Mouse (Mus musculus) bone marrow, adult 2 months (tissue): ENCODE results near the gene Tubg1. TPM values are rescaled to one million over a fixed set of nuclear protein-coding genes. Genes with fewer than 3 reads are reported as not detected.

Experiments
- H3K27ac ChIP-seq: fragments of 200-500 bp; 2 replicates; pipeline ENCODE4 v1.5.1; 2012; ENCODE audit warnings: low read depth, mild to moderate bottlenecking, control low read depth, inconsistent platforms, low read length; ENCODE audit not compliant: control insufficient read depth, poor library complexity, insufficient read depth
- H3K4me1 ChIP-seq: fragments of 200-500 bp; 2 replicates; pipeline ENCODE4 v1.6.1; 2011; ENCODE audit warnings: low read length; ENCODE audit not compliant: control insufficient read depth, insufficient read depth
- H3K4me3 ChIP-seq: fragments of 200-500 bp; replicated peaks from 2 replicates; pipeline ENCODE3; 2011; ENCODE audit warnings: mild to moderate bottlenecking, low read depth, low read length, control low read depth; ENCODE audit not compliant: control insufficient read depth
- CTCF ChIP-seq: fragments of 200-500 bp; IDR thresholded peaks from 2 replicates; pipeline ENCODE4 v1.5.1; 2011; ENCODE audit warnings: low read length, control low read depth; ENCODE audit not compliant: control insufficient read depth, insufficient read depth
- POLR2A ChIP-seq: fragments of 200-500 bp; IDR thresholded peaks from 2 replicates; pipeline ENCODE4 v1.6.1; 2011; ENCODE audit warnings: low read depth, mild to moderate bottlenecking, control low read depth, low read length, borderline replicate concordance; ENCODE audit not compliant: control insufficient read depth
- WGBS: fragments of 180-500 bp; shearing (Covaris S2); methylation state at CpG from one replicate; pipeline ENCODE4 v1.1.7; 2018; 5-methylcytosine and 5-hydroxymethylcytosine counted together
- polyA plus RNA-seq: library from polyadenylated mRNA; stranded (reverse); fragments of >200 nt; gene quantifications from 2 replicates; pipeline ENCODE4 v1.2.4, GENCODE M21; 2011; ENCODE audit warnings: low replicate concordance; ENCODE audit not compliant: missing spikeins, insufficient read depth, insufficient read length

The Tubg1 gene
- 12.3 and 16.4 TPM in 2 replicates for polyA plus RNA-seq

DNA sequence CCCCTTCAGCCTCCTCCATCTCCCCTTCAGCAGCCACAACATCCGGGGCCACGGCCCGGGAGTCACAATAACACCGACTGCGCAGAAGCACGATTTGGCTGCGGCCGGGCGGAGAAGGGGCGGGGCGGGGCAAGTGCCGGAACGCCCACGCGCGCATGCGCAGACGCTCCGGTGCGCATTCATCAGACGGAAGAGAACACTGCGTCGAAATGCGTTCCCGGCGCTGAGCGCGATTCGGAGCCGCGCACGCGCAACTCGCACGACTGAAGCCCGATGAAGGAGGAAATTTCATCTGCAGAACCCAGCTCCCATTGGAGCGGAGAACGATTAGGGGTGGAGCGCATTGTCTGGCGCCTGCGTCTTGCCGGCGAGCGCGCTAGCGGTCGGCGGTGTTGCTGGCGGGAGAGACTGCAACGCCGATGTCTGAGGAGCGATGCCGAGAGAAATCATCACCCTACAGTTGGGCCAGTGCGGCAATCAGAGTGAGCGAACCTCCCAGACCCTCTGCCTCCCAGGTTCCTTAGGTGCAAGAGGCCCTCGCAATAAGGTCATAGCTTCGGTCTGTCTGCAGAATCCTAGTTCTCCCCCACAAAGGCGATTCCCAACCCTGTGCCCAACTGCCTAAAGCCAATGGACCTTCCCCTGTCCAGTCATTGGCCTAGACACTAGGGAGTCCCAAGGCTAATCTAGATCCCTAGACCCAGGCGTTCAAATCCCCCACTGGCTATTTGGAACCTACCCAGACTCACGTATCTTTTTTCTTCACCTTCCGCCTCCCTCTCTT, at the start of gene Tubg1, which contains the start of gene Retreg3:
TSS of gene Tubg1 (plus strand) at position 178 of the 784 bp plus-strand sequence.
TSS of gene Retreg3 (minus strand) at position 133 of the 784 bp plus-strand sequence.
- H3K4me3 ChIP-seq, result peak within 1 kb of the TSS; percentile 86
- TF ChIP-seq CTCF, result no peak; the same call in 1 of the 2 replicates
- TF ChIP-seq POLR2A, result peak; percentile 87
- peaks cover 1% of the 10 kb centered on the region; the same call in 1 of the 2 replicates for H3K4me1 ChIP-seq
- H3K27ac ChIP-seq, result peak within 1 kb of the TSS; percentile 92
- under 1% methylated on average over 61 of the region's 61 CpGs for WGBS

DNA sequence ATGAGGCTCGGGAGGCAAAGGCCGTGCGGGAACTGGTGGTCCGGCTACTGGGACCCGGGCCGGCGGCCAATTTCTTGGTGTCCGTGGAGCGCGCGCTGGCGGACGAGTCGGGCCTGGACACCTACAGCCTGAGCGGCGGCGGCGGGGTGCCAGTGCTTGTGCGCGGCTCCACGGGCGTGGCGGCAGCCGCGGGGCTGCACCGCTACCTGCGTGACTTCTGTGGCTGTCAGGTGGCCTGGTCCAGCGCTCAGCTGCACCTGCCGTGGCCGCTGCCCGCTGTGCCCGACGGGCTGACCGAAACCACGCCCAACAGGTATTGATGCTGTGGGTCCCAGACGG, 49.6 kb upstream of the Tubg1 start:
- no peaks in the 10 kb centered on the region for H3K4me1 ChIP-seq
- TF ChIP-seq POLR2A (peak; percentile 12; the same call in 1 of the 2 replicates), CTCF (0 out of 2 replicates have a peak, but pooled peaks have one; percentile 4)
- under 1% methylated on average over 36 of the region's 36 CpGs for WGBS
- peak overlapping the region; percentile 65; the same call in 1 of the 2 replicates for H3K27ac ChIP-seq
- H3K4me3 ChIP-seq, result peak overlapping the region; percentile 92

DNA sequence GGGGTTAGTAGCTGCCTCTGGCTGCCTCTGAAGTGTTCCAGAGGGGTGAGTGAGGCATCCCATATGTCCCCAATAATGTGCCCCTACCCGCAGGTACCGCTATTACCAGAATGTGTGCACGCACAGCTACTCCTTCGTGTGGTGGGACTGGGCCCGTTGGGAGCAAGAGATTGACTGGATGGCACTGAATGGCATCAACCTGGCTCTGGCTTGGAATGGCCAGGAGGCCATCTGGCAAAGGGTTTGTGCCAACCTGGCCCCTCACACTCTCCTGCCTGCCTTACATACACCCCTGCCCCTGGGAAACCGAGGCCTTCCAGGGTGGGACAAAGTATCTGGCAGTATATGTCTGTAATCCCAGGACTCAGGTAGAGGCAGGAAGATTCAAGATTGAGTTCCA, 48.8 kb upstream of the Tubg1 start:
- Histone ChIP-seq H3K4me3 (no peak overlapping the region), H3K27ac (no peak overlapping the region), H3K4me1 (no peaks in the 10 kb centered on the region)
- 81% methylated on average over 6 of the region's 6 CpGs for WGBS
- TF ChIP-seq POLR2A, result no peak
- TF ChIP-seq CTCF, result no peak

DNA sequence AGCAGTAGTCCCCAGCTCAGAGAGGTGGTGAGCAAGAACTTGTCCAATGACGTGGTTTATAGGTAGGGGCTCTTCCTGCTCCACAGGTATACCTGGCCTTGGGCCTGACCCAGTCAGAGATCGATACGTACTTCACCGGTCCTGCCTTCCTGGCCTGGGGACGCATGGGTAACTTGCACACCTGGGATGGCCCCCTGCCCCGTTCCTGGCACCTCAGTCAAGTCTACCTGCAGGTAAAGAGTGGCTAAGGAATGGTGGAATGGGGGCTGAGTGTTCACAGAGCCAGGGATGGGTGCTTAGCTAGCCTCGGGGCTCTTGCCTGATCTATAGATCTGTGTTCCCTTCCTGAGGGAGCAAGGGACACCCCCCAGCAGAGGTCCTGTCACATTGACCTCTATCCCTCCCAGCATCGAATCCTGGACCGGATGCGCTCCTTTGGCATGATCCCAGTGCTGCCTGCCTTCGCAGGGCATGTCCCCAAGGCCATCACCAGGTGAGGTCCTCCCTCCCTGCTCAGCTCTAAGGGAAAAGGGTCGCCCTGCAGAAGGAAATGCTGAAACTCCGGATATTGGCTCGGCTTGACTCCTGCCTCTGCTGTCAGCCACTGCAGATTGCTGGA, 47.8 kb upstream of the Tubg1 start:
- Histone ChIP-seq H3K4me3 (no peak overlapping the region), H3K4me1 (no peaks in the 10 kb centered on the region), H3K27ac (no peak overlapping the region)
- WGBS, result 87% methylated on average over 14 of the region's 14 CpGs
- TF ChIP-seq POLR2A, result no peak

DNA sequence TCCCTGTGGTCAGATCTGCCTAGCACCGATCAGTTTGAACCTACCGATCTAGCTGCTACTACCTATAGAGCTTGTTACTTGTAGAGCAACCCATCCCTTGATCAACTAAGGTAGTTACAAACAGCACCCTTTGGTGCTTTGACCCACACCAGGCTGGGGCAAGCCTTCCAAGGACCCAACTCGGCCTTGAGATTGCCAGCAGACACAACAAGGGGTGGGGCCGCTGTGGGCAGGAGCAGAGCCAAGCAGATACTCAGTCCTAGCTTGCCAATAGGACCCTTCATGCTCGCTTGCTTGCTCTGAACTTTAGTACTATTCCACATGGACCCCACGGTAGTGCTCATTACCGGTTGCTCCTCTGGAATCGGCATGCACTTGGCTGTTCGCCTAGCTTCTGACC, 41.6 kb upstream of the Tubg1 start, which contains the start of gene Hsd17b1:
TSS of gene Hsd17b1 (plus strand) at position 291 of the 400 bp plus-strand sequence.
- no peak for TF ChIP-seq POLR2A
- TF ChIP-seq CTCF, result no peak
- H3K27ac ChIP-seq, result no peak within 1 kb of the TSS
- peaks cover 2% of the 10 kb centered on the region; the same call in 1 of the 2 replicates for H3K4me1 ChIP-seq
- 85% methylated on average over 9 of the region's 9 CpGs for WGBS
- no peak within 1 kb of the TSS for H3K4me3 ChIP-seq

DNA sequence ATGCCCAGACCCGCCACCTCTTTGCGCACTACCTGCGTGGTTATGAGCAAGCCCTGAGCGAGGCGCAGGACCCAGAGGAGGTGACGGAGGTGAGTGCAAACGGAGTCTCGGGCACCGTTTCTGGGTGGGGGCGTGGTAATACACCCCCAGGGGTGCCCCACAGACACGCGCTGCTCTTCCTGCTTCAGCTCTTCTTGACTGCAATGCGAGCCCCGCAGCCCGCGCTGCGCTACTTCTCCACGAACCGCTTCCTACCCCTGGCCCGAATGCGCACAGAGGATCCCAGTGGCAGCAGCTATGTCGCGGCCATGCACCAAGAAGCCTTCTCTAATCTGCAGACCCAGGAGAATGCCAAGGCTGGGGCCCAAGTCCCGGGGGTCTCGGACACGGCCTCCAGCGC, 40.0 kb upstream of the Tubg1 start:
- H3K27ac ChIP-seq, result no peak overlapping the region
- H3K4me1 ChIP-seq, result peaks cover 2% of the 10 kb centered on the region
- 4% methylated on average over 27 of the region's 27 CpGs for WGBS
- TF ChIP-seq POLR2A (no peak), CTCF (no peak)
- H3K4me3 ChIP-seq, result peak overlapping the region; percentile 33

DNA sequence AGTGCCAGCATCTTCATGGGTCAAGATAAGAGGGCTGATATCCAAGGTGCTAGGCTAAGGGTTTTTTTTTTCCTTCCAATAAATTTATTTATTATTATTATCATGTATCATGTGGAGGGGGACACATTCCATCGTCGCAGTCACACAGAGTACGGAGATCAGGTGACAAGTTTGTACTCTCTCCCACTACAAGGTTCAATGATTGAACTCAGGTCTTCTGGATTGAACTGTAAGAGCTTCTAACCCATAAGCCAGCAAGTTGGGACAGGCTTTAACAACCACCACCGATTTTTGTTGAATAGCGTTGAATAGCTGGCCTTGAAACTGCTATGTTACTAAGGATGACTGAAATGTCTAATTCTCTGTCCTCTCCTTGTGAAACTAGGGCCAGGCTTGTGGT, 39.3 kb upstream of the Tubg1 start:
- TF ChIP-seq POLR2A (no peak), CTCF (no peak)
- Histone ChIP-seq H3K4me3 (no peak overlapping the region), H3K4me1 (peaks cover 2% of the 10 kb centered on the region), H3K27ac (no peak overlapping the region)
- WGBS, result 86% methylated on average over 5 of the region's 5 CpGs

DNA sequence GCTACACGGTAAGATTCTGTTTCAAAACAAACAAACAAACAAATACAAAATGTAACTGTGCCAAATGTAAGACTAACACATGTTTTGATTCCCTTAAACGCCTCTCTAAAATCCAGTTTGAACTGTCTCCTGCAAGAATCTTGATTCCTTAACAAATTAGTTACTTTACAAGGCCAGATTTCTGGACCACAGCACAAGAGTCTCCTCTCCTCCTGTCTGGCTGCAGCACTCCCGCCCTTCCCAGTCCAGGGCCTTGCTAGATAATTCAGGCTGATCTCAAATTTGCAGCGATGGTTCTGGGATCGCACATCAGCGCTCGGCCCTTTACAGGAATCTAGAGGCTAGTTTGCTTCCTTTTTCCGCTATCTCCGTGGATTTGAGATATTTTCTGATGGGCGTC, 38.1 kb upstream of the Tubg1 start:
- peaks cover 4% of the 10 kb centered on the region for H3K4me1 ChIP-seq
- TF ChIP-seq POLR2A (no peak), CTCF (no peak)
- peak overlapping the region; percentile 53 for H3K4me3 ChIP-seq
- H3K27ac ChIP-seq, result peak overlapping the region; percentile 75
- 11% methylated on average over 10 of the region's 10 CpGs for WGBS
